Mouse (Mus musculus) heart, postnatal 0 days (tissue): ENCODE data around the gene Olfr368. TPM values are rescaled to one million over a fixed set of nuclear protein-coding genes. Genes with fewer than 3 reads are reported as not detected.

Experiments used
- ATAC-seq: fragments of 200-750 bp; cut with Nextera tagmentation; 2 replicates; pipeline ENCODE4 v1.8.0; 2017; ENCODE audit warnings: low read depth, moderate number of reproducible peaks, moderate library complexity; ENCODE audit not compliant: insufficient read depth
- DNase-seq: peaks from one replicate; pipeline ENCODE4 v3.0.0-alpha.2; 2016; ENCODE audit warnings: low spot score
- H3K27ac ChIP-seq: fragments of 300-500 bp; sonication (generic); 2 replicates; pipeline ENCODE4 v1.5.1; 2014; ENCODE audit warnings: low read depth, mild to moderate bottlenecking
- H3K27me3 ChIP-seq: fragments of 300-500 bp; sonication (generic); 2 replicates; pipeline ENCODE4 v1.6.1; 2014; ENCODE audit warnings: low read length, mixed read lengths; ENCODE audit not compliant: control insufficient read depth, insufficient read depth
- H3K36me3 ChIP-seq: fragments of 300-500 bp; sonication (generic); replicated peaks from 2 replicates; pipeline ENCODE4 v1.6.1; 2014; ENCODE audit warnings: low read length, mixed read lengths; ENCODE audit not compliant: control insufficient read depth, insufficient read depth
- H3K4me1 ChIP-seq: fragments of 300-500 bp; sonication (generic); 2 replicates; pipeline ENCODE4 v1.6.1; 2014; ENCODE audit warnings: antibody characterized with exemption; ENCODE audit not compliant: control insufficient read depth, insufficient read depth
- H3K4me2 ChIP-seq: fragments of 300-500 bp; sonication (generic); 2 replicates; pipeline ENCODE4 v1.6.1; 2014; ENCODE audit warnings: low read depth, mild to moderate bottlenecking, low read length, moderate library complexity
- H3K4me3 ChIP-seq: fragments of 300-500 bp; sonication (generic); 2 replicates; pipeline ENCODE4 v1.5.1; 2014; ENCODE audit warnings: low read depth, low read length
- H3K9ac ChIP-seq: fragments of 300-500 bp; sonication (generic); replicated peaks from 2 replicates; pipeline ENCODE4 v1.6.1; 2014; ENCODE audit warnings: low read depth, low read length, mixed read lengths
- H3K9me3 ChIP-seq: fragments of 300-500 bp; sonication (generic); replicated peaks from 2 replicates; pipeline ENCODE4 v1.6.1; 2016; ENCODE audit warnings: low read length; ENCODE audit not compliant: control insufficient read depth
- CTCF ChIP-seq: IDR thresholded peaks from 2 replicates; pipeline ENCODE4 v1.5.1; 2016; ENCODE audit warnings: antibody characterized with exemption, control low read depth, low read depth
- EP300 ChIP-seq: IDR thresholded peaks from 2 replicates; pipeline ENCODE4 v1.6.1; 2016; ENCODE audit warnings: antibody characterized with exemption, low read depth
- WGBS: fragments of 180-500 bp; shearing (Covaris S2); extraction: QIAGEN DNeasy Blood & Tissue Kit; methylation state at CpG from one replicate; pipeline ENCODE4 v1.1.7; 2014; 5-methylcytosine and 5-hydroxymethylcytosine counted together
- polyA plus RNA-seq: library from polyadenylated mRNA; unstranded; fragments of >200 nt; fragmentation: Nextera tagmentation; extraction: Ambion mirVana; gene quantifications from 2 replicates; pipeline ENCODE4 v1.2.1, GENCODE M21; 2015
- total RNA-seq: library from RNA; depleted of rRNA; stranded (reverse); fragments of >200 nt; gene quantifications from 2 replicates; pipeline ENCODE4 v1.2.3, GENCODE M21; 2014; ENCODE audit warnings: low replicate concordance; rRNA removed

Olfr368 gene
- total and polyA plus RNA-seq, 2 experiments from 2014 or later, result not detected

- Histone ChIP-seq H3K9ac (peak within 1 kb of the TSS; percentile 80), H3K36me3 (peaks cover 22% of the 10 kb centered on the region), H3K27me3 (no peaks in the 10 kb centered on the region), H3K9me3 (no peaks in the 10 kb centered on the region), H3K4me2 (peak within 1 kb of the TSS; percentile 75), H3K4me1 (peaks cover 12% of the 10 kb centered on the region; the same call in 1 of the 2 replicates), H3K4me3 (peak within 1 kb of the TSS; percentile 83), H3K27ac (peak within 1 kb of the TSS; percentile 99)
- no peak for TF ChIP-seq CTCF
- TF ChIP-seq EP300, result no peak
- DNase-seq (peak; percentile 97), ATAC-seq (peak; percentile 99)
- under 1% methylated on average over 42 of the region's 42 CpGs for whole genome bisulfite sequencing
These were observed 32.6 kb downstream of the Olfr368 start, which contains the start of gene Pdcl for GRCm38 (mm10) chr2:37358633-37359540. Gene Pdcl, minus strand, starts transcription at chr2:37359332.

GRCm38 (mm10) chr2:37359908-37360307 lies 33.6 kb downstream of the Olfr368 start:
- no peak overlapping the region for H3K27ac ChIP-seq
- H3K4me1 ChIP-seq, result peaks cover 12% of the 10 kb centered on the region; the same call in 1 of the 2 replicates
- no peak for DNase-seq
- peaks cover 14% of the 10 kb centered on the region for H3K36me3 ChIP-seq
- no peaks in the 10 kb centered on the region for H3K9me3 ChIP-seq
- TF ChIP-seq CTCF (no peak), EP300 (no peak)
- H3K4me2 ChIP-seq, result peak overlapping the region; percentile 75; the same call in 1 of the 2 replicates
- ATAC-seq, result no peak
- no peak overlapping the region for H3K4me3 ChIP-seq
- no peaks in the 10 kb centered on the region for H3K27me3 ChIP-seq
- 87% methylated on average over 2 of the region's 2 CpGs for WGBS
- no peak overlapping the region for H3K9ac ChIP-seq

GRCm38 (mm10) chr2:37370651-37371050 lies 44.3 kb downstream of the Olfr368 start:
- Histone ChIP-seq H3K4me1 (no peaks in the 10 kb centered on the region), H3K9me3 (no peaks in the 10 kb centered on the region), H3K4me3 (no peak overlapping the region), H3K9ac (no peak overlapping the region), H3K4me2 (no peak overlapping the region), H3K36me3 (peaks cover 19% of the 10 kb centered on the region), H3K27me3 (no peaks in the 10 kb centered on the region), H3K27ac (no peak overlapping the region)
- TF ChIP-seq CTCF (no peak), EP300 (no peak)
- ATAC-seq, result no peak
- no peak for DNase-seq
- 93% methylated on average over 2 of the region's 2 CpGs for WGBS

- H3K4me3 ChIP-seq, result no peak overlapping the region
- H3K9ac ChIP-seq, result no peak overlapping the region
- DNase-seq, result no peak
- no peaks in the 10 kb centered on the region for H3K9me3 ChIP-seq
- ATAC-seq, result no peak
- no peak for TF ChIP-seq CTCF
- no peak for TF ChIP-seq EP300
- no peak overlapping the region for H3K4me2 ChIP-seq
- H3K27ac ChIP-seq, result no peak overlapping the region
- no peaks in the 10 kb centered on the region for H3K4me1 ChIP-seq
- peaks cover 59% of the 10 kb centered on the region for H3K36me3 ChIP-seq
- H3K27me3 ChIP-seq, result no peaks in the 10 kb centered on the region
- WGBS, result 91% methylated on average over 1 of the region's 1 CpGs
These were observed 49.7 kb downstream of the Olfr368 start for GRCm38 (mm10) chr2:37376018-37376417.

GRCm38 (mm10) chr2:37380189-37380588 lies 53.9 kb downstream of the Olfr368 start:
- ATAC-seq (no peak), DNase-seq (peak; percentile 73)
- no peaks in the 10 kb centered on the region for H3K4me1 ChIP-seq
- no peak overlapping the region for H3K9ac ChIP-seq
- 57% methylated on average over 2 of the region's 2 CpGs for WGBS
- TF ChIP-seq CTCF (peak; percentile 69), EP300 (no peak)
- no peak overlapping the region for H3K4me2 ChIP-seq
- peaks cover 66% of the 10 kb centered on the region for H3K36me3 ChIP-seq
- H3K27ac ChIP-seq, result no peak overlapping the region
- no peaks in the 10 kb centered on the region for H3K27me3 ChIP-seq
- H3K4me3 ChIP-seq, result no peak overlapping the region
- H3K9me3 ChIP-seq, result no peaks in the 10 kb centered on the region

Other genes starting within 250 kb of the Olfr368 start
- gene Olfr361, start 237.2 kb upstream of the Olfr368 start, total RNA-seq, result not detected in 2 replicates
- not detected in 2 replicates for gene Olfr361, start 237.2 kb upstream of the Olfr368 start, polyA plus RNA-seq
- not detected in 2 replicates for gene Olfr362, start 208.6 kb upstream of the Olfr368 start, total RNA-seq
- gene Olfr362, start 208.6 kb upstream of the Olfr368 start, polyA plus RNA-seq, result not detected in 2 replicates
- gene Olfr364-ps1, start 187.2 kb upstream of the Olfr368 start, total RNA-seq, result not detected in 2 replicates
- gene Olfr364-ps1, start 187.2 kb upstream of the Olfr368 start, polyA plus RNA-seq, result not detected in 2 replicates
- gene Olfr365, start 138.3 kb upstream of the Olfr368 start, total RNA-seq, result not detected in 2 replicates
- not detected in 2 replicates for gene Olfr365, start 138.3 kb upstream of the Olfr368 start, polyA plus RNA-seq
- not detected in 2 replicates for gene Olfr366, start 114.9 kb upstream of the Olfr368 start, total RNA-seq
- not detected in 2 replicates for gene Olfr366, start 114.9 kb upstream of the Olfr368 start, polyA plus RNA-seq
- gene Pdcl, start 32.8 kb downstream of the Olfr368 start, total RNA-seq, result 22.8 and 29.3 TPM in 2 replicates
- gene Pdcl, start 32.8 kb downstream of the Olfr368 start, polyA plus RNA-seq, result 27.6 and 29.0 TPM in 2 replicates
- 24.7 and 30.8 TPM in 2 replicates for gene Rc3h2, start 96.4 kb downstream of the Olfr368 start, total RNA-seq
- 5.6 and 6.0 TPM in 2 replicates for gene Rc3h2, start 96.4 kb downstream of the Olfr368 start, polyA plus RNA-seq
- 9.4 and 13.9 TPM in 2 replicates for gene Zbtb26, start 116.6 kb downstream of the Olfr368 start, total RNA-seq
- 1.9 and 2.0 TPM in 2 replicates for gene Zbtb26, start 116.6 kb downstream of the Olfr368 start, polyA plus RNA-seq
- 7.4 and 9.4 TPM in 2 replicates for gene Zbtb6, start 116.7 kb downstream of the Olfr368 start, total RNA-seq
- 2.1 and 2.3 TPM in 2 replicates for gene Zbtb6, start 116.7 kb downstream of the Olfr368 start, polyA plus RNA-seq
- gene Rabgap1, start 116.8 kb downstream of the Olfr368 start, total RNA-seq, result 27.7 and 35.3 TPM in 2 replicates
- gene Rabgap1, start 116.8 kb downstream of the Olfr368 start, polyA plus RNA-seq, result 18.9 and 21.5 TPM in 2 replicates
- 0.89 and 2.6 TPM in 2 replicates for gene Gpr21, start 189.8 kb downstream of the Olfr368 start, total RNA-seq
- gene Gpr21, start 189.8 kb downstream of the Olfr368 start, polyA plus RNA-seq, result 0.40 and 0.58 TPM in 2 replicates